Mouse (Mus musculus) cerebellum, postnatal 25 days (tissue): Measurements from ENCODE around the gene Gm14412.
"Not testable (repeated sequence)": the region's sequence is repeated elsewhere in the genome, so short reads cannot be mapped to it uniquely, and the experiment has no call there.

ENCODE experiments used
- DNase-seq, 2 experiments: peaks; one replicate each; pipeline ENCODE4 v3.0.0; 2021; ENCODE audit warnings: mixed read lengths in 2 of 2

Gene Gm14412

DNA sequence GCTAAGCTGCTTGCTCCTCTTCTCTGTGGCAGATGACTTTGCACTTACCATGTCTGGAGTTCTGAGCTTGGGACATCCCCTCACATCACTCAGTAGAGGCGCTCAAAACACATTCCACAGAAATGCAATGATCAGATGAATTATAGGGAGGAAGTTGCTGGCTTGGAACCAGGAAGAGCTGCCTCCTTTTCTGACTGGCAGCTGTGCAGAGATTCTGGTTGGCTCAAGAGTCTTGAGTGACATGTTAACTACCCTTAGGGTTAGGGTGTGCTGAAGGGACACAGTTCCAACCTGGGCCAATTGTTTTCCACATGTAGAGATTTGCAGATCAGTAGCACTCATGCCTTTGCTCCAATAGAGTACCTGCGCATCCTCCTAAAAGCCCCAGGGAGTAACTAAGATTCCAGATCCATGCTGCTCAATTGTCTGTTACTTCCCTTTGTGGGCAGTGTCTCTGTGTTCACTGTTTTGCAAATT lies at the start of gene Gm14412:
TSS of gene Gm14412 (minus strand) at position 51 of the 477 bp plus-strand sequence.
- DNase-seq, result not testable (repeated sequence)

DNA sequence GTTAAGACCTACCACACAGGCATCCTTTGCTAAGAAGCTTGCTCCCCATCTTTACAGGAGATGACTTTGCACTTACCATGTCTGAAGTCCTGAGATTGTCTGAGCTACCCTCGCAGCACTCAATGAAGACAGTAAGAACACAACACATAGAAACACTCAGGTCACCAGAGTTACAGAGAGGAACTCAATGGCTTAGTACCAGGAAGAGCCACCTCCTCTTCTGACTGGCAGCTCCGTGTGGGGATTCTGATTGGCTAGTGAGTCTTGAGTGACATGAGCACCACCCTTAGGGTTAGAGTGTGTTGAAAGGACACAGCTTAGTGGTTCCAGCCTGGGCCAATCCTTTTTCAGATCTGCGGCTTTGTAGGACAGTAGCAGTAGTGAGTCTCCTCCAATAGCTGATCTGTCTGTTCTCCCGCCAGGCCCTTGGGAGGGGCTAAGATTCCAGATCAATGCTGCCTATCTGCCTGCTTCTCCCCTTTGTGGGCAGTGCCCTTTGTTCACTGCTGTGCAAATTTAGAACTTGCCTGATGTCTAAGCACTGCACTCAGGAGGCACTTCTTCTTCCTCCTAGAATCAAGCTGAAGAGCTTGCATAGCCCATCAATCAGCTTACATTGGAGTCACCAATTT lies 5.7 kb upstream of the Gm14412 start:
- DNase-seq, result not testable (repeated sequence)

DNA sequence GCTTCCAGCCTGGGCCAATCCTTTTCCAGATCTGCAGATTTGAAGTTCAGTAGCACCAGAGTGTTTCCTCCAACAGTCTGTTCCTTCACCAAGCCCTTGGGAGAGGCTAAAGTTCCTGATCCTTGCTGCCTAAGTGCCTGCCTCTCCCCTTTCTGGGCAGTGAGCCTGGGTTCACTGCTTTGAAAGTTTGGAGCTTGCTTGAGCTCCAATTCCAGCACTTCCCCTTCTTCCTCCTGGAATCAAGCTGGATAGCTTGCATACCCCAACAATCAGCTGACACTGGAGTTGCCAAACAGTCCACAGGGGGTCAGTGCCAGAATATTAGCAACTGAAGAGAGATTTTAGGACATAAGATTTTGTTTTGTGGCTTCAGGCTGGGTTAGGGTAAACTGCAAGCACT lies 2.7 kb downstream of the Gm14412 start:
- DNase-seq, result not testable (repeated sequence)

DNA sequence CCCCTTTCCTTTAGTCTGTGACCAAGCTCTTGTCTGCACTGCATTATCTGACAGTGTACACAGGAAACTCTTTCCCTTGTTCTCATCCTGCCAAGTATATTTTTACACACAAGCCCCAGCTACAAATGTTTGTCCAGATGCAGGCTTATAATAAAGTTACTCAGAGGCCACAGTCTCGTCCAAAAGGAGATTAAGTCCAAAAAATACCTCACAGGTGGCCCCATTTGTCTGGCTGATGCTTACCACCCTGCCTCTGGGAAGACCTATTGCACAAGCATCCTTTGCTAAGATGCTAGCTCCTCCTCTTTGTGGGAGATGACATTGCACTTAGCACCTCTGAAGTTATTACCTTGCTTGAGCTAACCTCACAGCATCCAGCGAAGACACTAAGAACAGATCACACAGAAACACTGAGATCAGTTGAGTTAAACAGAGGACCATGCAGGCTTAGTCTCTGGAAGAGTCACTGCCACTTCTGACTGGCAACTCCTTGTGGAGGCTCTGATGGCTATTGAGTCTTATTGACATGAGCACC lies 3.3 kb downstream of the Gm14412 start:
- not testable (repeated sequence) for DNase-seq

DNA sequence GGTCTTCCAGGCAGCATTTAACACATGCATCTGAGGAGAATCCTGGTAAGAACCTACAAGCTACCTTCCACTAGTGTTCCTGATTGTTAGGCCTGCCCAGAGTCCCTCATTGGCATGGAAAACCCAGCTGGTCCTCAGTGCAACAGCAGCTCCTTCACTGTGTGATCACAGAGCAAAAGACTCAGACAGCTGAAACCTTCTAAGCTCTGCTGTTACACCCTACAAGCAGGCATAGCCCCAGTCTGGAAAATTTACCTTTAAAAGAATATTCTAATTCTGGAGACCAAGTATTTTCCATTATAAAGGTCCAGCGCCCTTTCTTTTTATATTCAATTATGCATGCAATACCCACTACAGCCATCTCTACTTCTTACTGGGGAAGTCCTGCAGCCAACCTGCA lies 5.1 kb downstream of the Gm14412 start:
- no peak for DNase-seq

DNA sequence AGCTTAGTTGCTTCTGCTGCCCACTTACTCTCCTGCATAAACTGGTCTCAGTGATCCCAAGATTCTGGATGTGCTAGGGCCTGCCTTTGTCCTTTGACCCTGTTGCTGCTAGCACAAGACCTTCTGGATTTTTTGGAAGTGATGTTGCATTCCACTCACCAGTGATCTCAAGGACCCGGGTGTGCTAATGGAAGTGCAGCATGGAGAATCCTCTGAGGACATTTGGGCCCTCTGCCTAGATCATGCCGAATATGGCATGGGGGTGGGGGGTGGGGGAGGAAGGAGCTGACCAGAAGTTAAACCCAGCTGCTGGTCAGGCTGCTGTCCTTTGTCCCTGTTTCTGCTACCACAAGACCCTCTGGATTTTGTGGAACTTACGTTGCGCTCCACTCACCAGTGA lies 14.5 kb downstream of the Gm14412 start:
- not testable (repeated sequence) for DNase-seq

DNA sequence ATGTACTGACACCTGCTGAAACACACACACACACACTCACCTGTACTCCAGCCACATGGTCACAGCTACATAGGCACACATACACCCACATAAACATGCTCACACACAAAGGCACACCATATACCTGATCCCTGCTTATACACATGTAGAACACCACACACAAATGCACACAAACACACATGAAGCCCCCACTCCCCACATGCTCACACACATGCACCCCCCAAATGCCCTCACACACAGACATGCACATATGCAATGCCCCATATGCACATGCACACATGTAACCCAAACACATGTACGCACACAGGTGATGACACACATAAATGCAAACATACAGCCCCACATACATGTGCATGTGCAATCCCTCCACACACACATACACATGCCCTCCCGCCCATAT lies 19.1 kb downstream of the Gm14412 start:
- DNase-seq, result not testable (repeated sequence)

DNA sequence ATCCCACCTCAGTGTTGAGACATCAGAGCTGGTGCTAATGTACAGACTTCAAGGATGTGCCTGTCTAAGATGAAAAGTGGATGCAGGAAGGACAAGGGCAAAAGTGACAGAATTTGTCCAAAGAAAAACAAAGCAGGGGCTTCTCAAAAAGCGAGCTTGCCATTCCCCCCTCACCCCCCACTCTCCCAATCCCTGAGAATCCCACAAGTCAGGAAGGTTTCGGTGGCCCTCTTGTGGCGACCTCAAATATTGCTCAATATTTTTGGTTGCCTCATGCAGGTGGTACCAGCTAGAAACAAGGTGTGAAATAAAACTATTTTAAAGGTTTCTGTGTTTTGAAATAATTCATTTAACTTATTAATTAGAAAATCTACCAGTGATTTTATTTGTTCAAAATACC lies 40.4 kb downstream of the Gm14412 start:
- DNase-seq, result not testable (repeated sequence)

DNA sequence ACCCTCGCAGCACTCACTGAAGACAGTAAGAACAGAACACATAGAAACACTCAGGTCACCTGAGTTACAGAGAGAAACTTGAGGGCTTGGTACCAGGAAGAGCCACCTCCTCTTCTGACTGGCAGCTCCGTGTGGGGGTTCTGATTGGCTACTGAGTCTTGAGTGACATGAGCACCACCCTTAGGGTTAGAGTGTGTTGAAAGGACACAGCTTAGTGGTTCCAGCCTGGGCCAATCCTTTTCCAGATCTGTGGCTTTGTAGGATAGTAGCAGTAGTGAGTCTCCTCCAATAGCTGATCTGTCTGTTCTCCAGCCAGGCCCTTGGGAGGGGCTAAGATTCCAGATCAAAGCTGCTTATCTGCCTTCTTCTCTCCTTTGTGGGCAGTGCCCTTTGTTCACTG lies 46.4 kb downstream of the Gm14412 start:
- DNase-seq, result not testable (repeated sequence)

DNA sequence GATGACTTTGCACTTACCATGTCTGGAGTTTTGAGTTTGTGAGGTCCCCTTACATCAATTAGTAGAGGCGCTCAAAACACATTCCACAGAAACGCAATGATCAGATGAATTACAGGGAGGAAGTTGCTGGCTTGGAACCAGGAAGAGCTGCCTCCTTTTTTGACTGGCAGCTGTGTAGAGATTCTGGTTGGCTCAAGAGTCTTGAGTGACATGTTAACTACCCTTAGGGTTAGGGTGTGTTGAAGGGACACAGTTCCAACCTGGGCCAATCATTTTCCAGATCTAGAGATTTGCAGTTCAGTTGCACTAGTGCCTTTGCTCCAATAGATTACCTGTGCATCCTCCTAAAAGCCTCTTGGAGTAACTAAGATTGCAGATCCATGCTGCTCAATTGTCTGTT lies 51.9 kb downstream of the Gm14412 start:
- not testable (repeated sequence) for DNase-seq

DNA sequence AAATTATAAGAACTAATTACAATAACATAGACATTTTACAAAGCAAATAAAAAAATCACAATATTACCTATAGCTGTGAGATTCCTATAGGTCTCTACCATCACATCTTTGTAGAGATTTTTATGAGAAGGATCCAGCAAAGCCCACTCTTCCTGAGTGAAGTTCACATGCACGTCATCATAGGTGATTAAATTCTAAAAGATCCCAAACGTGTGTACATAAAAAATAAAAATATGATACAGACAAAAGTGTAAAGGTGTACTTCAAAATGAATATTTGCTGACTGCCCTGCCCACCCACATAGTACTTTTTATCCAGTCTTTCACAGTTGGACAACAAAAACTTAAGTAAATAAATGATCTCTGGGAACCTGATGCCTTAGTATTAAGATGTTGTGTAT lies 57.2 kb downstream of the Gm14412 start, which contains the start of gene Gm14409:
TSS of gene Gm14409 (minus strand) at position 101 of the 400 bp plus-strand sequence.
- not testable (repeated sequence) for DNase-seq
